Mouse (Mus musculus) left cerebral cortex, postnatal 10 days (tissue): ENCODE results near the gene Prr18. TPM values are rescaled to one million over a fixed set of nuclear protein-coding genes. Genes with fewer than 3 reads are reported as not detected.
"Not testable (repeated sequence)": the region's sequence is repeated elsewhere in the genome, so short reads cannot be mapped to it uniquely, and the experiment has no call there.

Experiments
- DNase-seq, 2 experiments: peaks; one replicate each; pipeline ENCODE4 v3.0.0; 2021 to 2022; ENCODE audit warnings: low spot score in 2 of 2, mixed read lengths in 1 of 2; ENCODE audit errors: extremely low spot score in 1 of 2
- intact Hi-C: fragments of 180-260 bp; cut with DNase I; formaldehyde crosslinking; loops from one replicate; pipeline ENCODE4 v1.15.1; 2025
- total RNA-seq, 2 experiments: library from RNA; stranded (reverse); gene quantifications; 2 replicates each; pipeline ENCODE4 v1.2.3; 2021

Prr18 gene
- 10 to 100 TPM; 10.1 to 10.8 TPM for total RNA-seq

GRCm38 (mm10) chr17:8337159-8337558 is at the start of gene Prr18:
Gene Prr18 (plus strand): TSS chr17:8337459.
- DNase-seq, intact Hi-C loops: not testable (repeated sequence)

- intact Hi-C loops = no loop called here
Measured at GRCm38 (mm10) chr17:8289993-8290679, 47.1 kb upstream of the Prr18 start.

DNA sequence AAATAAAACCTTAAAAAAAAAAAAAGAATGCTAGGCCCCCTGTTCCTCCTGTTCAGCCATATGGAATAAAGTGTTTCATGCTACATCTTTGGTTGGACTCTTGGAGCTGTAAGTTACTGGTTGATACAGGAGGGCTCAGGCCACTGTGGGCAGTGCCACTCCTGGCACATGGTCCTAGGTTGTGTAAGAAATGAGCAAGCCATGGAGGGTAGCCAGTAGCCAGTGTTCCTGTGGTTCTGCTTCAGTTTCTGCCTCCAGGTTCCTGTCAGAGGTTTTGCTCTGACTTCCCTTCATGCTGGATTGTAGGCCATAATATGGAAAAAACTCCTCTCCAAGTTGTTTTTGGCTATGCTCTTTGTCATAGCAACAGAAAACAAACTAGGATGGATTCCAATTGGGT is 46.5 kb upstream of the Prr18 start:
- no peak for DNase-seq
- intact Hi-C loops = no loop called here

More at GRCm38 (mm10) chr17:8289993-8290679, 47.1 kb upstream of the Prr18 start:
- no peak for DNase-seq

DNA sequence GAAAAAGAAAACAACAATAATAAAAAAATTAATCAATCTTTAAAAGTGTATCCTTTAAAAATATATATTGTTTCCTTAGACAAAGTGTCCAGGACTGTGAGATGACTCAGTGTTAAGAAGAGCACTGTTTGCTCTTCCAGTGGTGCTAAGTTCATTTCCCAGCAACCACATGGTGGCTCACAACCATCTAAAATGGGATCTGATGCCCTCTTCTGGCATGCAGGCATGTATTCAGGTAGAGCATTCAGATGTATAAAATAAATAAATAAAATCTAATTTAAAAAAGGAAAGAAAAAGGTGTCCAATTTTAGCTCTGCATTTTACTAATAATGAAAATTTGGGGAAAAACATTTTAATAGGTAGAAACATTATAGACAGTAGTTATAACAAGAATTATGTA is 41.4 kb upstream of the Prr18 start:
- intact Hi-C loops = no loop called here

DNA sequence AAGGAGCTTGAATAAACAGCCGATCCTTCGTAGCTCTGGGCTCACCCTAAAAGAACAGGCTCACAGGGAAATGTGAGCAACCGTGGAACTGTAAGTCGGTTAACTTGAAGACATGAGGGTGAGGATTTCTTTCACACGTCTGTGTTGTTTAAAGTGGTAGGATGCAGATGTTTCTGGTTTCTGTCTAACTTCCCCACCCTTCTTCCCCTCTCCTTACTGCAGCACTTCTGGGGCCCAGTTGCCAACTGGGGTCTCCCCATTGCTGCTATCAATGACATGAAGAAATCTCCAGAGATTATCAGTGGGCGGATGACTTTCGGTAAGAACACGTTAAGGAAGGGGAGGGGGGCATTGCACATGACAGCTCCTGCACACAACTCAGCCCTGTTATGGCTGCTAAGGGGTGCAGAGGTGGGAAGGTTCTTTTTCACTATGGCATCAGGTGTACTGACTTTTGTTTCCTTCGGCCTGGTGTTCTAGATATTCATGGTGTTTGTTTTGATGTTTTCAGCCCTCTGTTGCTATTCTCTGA is 40.9 kb upstream of the Prr18 start:
- DNase-seq = no peak
- intact Hi-C loops = no loop called here

More for the DNA sequence above, 41.4 kb upstream of the Prr18 start:
- no peak for DNase-seq

GRCm38 (mm10) chr17:8297746-8298145 is 39.5 kb upstream of the Prr18 start:
- intact Hi-C loops = no loop called here
- DNase-seq = no peak

GRCm38 (mm10) chr17:8298281-8298680 is 39.0 kb upstream of the Prr18 start:
- intact Hi-C loops = no loop called here
- DNase-seq = no peak

DNA sequence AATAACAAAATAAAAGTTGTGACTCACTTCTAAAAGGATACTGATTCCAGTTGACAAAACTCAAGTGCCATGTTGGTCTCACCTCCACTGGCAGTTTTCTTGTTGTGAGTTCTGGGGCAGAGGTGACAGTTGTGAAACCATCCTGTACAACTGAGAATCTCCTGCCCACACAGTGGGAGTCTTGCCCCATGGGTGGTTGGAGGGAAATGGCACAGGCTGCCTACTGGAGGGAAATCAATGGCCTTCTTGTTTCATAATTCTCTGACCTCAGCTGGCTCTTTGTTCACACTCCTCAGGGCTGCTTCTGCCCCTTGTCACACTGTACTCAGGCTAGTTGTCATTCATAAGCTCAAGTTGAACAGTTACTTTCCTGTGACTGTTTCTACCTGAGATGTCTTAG is 37.7 kb upstream of the Prr18 start:
- intact Hi-C loops = no loop called here
- no peak for DNase-seq

DNA sequence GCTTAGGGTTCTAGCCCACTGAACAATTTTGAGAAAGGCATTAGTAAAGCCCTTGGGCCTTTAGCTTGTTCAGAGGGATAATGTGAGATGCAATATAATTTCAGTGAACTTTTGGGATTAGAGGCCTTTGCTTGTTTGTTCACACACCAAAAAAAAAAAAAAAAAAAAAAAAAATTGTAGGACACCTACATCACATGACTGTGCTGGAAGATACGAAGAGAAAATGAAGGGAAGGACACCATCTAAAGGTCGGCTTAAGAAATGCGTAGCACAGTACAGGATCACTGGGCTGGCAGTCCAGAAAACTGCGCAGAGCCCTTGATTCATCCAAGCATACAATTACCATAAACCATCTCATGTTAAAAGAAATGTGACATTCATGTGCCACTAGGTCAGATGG is 35.7 kb upstream of the Prr18 start:
- intact Hi-C loops = loop anchor here (5.0 kb wide), 1 partner anchor 119 kb away; no protein-coding TSS in a partner anchor
- DNase-seq = no peak

GRCm38 (mm10) chr17:8302772-8303438 is 34.4 kb upstream of the Prr18 start:
- DNase-seq = no peak
- intact Hi-C loops = loop anchor here (5.0 kb wide), 1 partner anchor 121 kb away; no protein-coding TSS in a partner anchor

GRCm38 (mm10) chr17:8303671-8304070 is 33.6 kb upstream of the Prr18 start:
- intact Hi-C loops = loop anchor here (5.0 kb wide), 1 partner anchor 121 kb away; no protein-coding TSS in a partner anchor
- no peak for DNase-seq

- intact Hi-C loops = no loop called here
Measured at GRCm38 (mm10) chr17:8305801-8306200, 31.5 kb upstream of the Prr18 start.

DNA sequence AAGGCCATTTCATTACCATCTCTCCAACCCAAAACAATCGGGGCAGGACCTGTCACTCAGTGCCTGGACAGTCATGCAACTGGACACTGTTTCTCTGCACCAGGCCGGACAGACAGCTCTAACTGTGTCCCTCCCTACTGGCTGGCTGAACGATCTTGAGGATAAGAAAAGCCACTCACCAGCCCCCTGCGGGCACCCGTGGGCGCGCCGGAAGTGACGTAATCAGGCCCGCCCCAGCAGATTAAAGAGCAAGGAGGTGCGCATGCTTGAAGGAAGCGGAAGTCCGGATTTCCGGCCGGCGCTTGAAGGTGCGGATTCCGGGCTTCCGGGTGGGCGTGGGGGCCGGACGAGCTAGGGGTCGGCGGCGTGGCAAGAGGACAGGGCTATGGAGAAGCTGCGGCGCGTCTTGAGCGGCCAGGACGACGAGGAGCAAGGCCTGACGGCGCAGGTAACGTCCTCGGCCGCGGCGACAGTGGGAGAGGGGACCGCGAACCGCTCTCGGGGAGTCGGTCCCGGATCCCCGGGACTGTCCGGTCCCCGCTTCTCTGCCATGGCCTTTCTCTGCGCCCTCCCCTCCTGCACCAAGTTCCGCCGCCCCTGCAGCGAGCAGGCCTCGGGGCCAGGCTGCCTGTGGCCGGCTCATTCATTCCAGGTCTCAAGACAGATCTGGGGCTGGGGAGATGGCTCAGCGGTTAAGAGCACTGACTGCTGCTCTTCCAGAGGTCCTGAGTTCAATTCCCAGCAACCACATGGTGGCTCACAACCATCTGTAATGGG is 26.2 kb upstream of the Prr18 start, which contains the start of gene Sft2d1:
Sft2d1 (plus strand) TSS at position 265 of the 777 bp plus-strand sequence.
- intact Hi-C loops = no loop called here
- DNase-seq = peak; percentile 95 to 98

More at GRCm38 (mm10) chr17:8305801-8306200, 31.5 kb upstream of the Prr18 start:
- no peak for DNase-seq

GRCm38 (mm10) chr17:8311751-8312150 is 25.5 kb upstream of the Prr18 start:
- intact Hi-C loops = loop anchor here (2.0 kb wide), 1 partner anchor 61 kb away; no protein-coding TSS in a partner anchor
- DNase-seq = no peak

GRCm38 (mm10) chr17:8313976-8314375 is 23.3 kb upstream of the Prr18 start:
- DNase-seq = no peak
- intact Hi-C loops = loop anchor here (2.0 kb wide), 1 partner anchor 59 kb away; no protein-coding TSS in a partner anchor

GRCm38 (mm10) chr17:8316251-8316650 is 21.0 kb upstream of the Prr18 start:
- intact Hi-C loops = no loop called here
- no peak for DNase-seq

DNA sequence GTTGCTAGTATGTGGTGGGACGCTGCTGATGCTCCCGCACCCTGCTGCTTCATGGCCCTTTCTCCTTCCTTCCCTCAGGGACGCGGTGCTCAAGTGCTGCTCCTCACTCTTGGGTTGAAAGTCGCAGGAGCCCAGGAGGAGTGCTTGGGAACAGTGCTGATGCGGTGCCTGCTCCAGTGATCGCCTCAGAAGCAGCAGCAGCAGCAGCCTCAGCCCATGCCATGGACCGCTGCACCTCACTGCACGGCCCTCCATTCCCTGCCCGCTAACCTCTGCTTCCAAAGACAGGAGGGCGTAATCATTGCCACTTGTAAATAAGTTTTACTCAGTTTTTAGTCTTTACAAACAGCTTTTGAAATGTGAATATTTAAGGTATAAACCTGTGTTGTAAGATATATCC is 10.4 kb upstream of the Prr18 start:
- DNase-seq = peak in 1 of 2 experiments; percentile 3

DNA sequence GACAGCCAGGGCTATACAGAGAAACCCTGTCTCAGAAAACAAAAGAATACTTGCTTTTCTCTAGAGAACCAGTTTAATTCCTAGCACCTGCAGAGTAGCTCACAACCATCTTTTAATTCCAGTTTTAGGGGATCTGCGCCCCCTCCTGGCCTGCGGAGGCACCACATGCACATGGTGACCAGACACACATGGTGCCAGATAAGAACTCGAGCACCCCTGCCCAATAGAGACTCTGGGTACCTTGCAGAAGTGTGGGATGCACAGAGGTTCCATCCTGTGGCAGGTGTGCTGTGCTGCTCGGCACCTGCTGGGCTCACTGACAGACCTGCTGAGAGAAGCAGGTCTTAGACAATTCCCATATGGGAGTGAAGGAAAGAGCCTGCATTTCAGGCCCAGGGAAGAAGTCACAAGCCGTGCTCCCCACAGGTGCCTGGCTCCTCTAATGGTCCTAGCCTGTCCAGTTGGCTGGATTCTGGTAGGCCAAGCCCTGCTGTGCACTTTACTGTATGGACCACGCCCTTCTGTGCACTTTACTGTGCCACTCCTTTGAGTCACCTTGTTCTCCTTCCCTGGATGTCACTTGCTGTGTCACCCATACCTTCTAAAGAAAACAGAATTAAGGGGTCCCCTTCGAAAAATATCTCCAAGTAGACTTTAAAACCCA is 8.6 kb upstream of the Prr18 start:
- no peak for DNase-seq
- intact Hi-C loops = no loop called here

More for the DNA sequence above, 10.4 kb upstream of the Prr18 start:
- intact Hi-C loops = not testable (repeated sequence)
